Mouse (Mus musculus): Measurements from ENCODE around the gene Gm20683.

Gm20683 gene

DNA sequence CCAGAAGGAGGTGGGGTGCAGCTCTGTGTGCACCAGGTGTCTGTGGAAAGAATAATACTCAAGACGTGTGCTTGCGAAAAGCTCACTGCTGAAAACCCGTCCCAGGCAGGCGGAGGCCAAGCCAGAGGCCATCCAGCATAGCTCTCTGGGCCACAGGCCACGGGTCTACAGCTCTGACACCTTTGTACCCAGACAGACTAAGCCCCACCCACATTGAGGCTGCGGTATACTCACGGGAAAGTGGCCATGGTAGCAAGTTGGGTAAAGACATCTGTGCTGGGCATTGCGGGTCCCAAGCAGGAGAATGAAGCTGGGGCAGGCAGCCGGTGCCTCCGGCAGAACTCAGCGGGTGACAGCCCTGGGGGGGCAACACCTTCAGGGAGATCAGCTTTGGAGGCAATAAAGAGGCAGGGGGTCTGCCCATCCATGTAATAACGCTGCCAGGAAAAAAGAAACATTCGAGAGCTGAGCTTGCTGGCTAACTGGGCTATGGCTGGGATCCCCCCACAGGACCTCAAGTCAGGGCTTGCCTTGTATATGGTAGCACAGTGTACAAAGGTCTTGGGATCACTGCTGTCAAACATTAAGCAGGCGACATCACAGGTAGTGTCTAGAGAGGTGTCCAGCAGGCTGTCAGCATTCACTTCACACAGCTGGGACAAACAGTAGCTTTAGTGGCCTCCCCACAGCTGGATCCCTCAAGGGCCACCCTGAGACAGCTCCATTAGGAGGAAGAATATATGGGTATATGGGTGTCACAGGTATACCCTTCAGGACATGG is 1.9 kb downstream of the Gm20683 start:
- DNase-seq = no peak

DNA sequence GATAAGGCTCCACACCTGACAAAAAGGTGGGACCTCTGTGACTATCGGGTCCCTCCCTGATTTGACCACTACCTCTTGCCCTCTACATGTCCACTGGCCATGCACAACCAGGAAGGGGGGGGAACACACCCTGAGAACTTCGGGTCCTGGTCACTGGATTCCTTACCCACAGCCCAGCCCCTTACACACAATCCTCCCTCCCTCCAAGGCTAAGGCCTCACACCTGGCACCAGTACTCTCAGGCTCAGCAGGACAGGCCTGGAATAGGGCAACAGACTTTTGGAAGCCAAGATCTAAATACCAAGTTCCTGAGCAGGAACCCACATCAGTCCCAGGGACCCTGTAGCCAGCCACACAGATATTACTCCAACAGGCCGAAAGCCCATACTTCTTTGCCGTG is 2.7 kb downstream of the Gm20683 start:
- DNase-seq = no peak

DNA sequence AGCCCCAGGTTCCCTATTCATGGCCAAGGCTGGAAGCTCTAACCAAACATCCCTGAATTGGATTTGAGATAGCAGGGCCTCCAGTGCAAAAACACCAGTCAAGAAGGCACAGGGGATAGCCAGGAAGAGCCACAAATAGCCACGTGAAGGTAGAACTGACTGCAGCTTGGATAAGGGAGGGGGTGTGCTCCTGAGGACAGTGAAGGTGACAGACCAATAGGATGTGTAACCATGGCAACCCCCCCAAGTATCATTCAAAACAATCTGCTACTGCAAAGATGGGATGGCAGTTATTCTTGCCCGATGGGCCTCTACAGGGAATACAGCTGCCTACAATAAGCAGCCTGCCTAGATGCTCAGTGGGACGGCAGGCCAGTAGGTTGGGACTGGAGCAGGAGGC is 4.0 kb downstream of the Gm20683 start:
- DNase-seq = peak; percentile 59

DNA sequence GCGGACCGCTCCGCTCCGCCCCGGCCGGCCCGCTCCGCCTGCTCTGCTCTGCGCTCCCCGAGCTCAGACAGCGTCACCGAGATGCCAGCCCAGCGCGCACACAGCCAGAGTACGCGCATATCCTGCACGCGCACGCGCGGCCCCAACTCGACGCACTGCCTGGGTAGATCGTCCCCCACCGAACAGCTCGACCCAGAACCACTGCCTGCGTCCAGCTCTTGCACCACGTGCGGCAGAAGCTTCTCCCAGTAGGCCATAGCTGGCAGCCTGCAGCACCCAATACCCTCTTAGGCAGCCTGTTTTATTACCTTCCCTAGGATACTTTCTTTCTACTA is 4.5 kb downstream of the Gm20683 start, which contains the start of gene Rhbdl1:
Rhbdl1 (minus strand) TSS at position 220 of the 335 bp plus-strand sequence.
- peak; percentile 84 for DNase-seq

DNA sequence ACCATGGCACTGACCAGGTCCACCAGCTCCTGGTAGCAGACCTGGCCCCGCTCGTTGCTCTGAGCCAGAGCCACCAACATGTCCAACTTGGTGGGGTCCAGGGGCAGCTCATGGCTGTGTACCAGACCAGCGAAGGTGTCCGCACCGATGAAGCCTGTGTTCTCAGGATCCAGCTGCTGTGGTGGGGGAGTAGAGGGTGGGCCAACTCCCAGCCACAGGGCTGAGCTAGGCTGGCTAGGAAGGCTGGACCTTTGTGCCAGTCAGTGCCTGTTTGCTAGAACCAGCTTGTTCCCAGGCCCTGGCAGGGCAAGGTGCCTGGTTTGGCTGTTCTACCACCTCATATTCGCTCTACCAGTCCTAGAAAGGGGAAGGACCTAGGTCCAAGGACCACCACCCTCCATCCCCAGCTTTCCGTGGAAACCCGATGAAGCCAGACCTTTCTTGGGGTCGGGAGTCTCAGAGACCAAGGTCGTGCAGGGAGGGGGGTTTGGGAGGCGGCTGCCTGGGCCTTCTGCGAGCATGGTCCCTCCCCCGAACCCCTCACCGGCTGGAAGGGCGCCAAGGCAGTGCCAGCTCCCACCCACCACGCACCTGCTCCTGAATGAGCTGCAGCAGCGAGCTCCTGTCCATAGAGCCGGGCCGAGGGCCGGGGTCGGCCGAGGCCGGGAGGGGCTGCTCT is 5.0 kb downstream of the Gm20683 start:
- DNase-seq = no peak

DNA sequence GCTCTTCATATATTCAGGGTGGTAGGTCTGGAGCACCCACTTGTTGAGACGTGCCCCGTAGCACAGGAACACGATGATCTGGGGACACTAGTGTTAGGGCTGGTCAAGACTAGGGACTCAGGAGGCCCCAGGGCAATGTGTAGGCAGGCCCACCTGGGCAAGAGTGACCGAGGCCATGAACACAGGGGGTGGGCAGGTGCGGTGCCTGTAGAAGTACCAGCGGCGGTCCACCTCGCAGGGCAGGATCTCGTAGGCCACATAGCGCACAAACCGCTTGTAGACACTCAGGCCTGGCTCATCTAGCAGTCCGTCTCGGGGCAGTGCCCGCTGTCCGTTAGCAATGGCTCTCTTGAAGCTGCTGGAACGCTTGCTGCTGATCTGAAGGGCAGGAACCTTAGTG is 5.7 kb downstream of the Gm20683 start:
- no peak for DNase-seq

DNA sequence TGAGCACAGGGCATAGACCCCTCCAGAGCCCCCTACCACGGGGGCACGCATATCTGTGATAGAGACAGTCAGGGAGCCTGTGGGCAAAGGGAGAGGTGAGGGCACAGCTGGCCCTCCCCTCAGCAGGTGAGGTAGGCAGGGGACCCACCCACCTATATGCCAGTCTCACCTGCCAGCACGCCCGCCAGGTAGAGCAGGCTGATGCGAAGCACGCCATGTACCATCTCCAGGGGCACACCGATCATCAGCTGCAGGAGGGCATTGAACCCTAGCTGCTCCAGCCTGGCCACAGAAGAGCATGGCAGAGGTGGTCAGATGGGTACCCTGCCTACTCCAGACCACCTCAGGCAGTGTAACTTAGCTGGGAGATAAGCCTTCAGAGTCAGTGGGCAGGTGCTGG is 6.3 kb downstream of the Gm20683 start:
- DNase-seq = no peak

DNA sequence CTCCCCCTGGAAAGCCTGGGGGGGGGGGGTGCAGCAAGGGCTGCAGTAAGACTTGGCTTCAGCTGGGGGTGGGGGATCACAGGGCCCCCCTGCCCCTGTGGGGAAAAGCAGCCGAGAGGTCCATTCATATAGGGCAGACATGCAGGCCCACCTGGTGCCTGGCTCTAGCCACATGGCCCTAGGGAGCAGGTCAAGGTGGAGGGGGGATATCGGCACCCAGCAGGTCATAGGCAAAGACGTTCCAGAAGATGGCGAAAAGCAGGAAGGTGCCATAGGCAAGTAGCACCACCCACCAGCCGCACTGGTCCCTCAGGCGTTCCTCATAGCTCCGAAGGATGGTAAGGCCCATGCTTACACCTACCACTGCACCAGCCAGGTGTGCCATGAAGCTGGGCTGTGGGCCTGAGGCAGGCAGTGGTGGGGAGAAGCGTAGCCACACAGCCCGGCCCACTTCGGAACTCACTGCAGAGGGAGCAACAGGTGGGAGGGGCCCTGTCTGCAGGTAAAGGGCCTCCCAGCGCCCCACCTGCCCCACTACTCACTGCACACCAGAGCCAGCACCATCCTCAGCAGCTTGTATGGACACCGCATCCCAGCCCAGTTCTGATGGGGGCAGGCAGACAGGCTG is 6.9 kb downstream of the Gm20683 start:
- DNase-seq = no peak

DNA sequence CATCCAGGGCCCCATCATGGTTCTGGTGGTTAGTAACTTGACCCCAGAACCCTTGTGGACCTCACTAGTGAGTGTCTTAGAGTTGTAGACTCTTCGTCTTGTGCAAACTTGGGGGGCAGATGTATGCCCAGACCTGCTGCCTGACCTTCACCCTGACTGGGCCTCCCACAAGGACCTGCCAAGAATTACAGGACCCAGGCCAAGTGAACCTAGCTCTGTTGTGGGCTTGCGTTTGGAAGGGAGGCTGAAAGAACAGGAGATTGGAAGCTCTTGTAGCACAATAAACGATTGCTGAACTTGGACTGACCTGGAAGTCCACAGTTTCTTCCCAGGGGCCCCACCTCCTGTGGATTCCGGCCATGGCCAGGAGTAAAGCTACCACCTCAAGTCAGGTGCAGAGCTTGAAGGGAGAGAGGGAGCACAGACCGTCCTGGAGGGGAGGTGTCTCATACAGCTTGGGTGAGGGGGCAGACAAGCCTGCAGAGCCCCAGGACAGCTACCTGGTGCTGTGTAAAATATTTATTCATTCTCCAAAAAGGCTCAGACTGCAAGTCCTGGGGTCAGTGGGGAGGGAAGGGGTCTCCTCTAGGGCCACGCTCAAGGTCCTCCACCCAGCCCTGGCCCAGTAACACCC is 7.5 kb downstream of the Gm20683 start:
- DNase-seq = no peak

DNA sequence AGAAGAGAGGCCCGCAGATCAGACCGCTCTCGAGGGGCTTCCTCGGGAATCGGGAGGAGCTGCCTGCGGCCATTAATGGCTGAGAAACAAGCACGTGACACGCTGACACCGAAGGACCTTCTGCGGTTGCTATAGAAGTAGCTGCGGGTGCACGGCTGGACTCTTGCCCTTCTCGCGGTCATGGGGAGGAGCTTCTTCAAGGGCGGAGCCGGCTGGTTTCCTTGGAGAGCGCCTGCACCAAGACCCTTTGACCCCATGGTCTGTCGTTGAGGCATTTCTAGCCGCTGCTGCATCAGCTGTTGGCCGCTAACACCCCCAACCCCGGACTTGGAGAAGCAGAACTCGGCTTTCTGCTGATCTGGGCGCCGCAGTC is 8.3 kb downstream of the Gm20683 start, which contains the start of gene Stub1:
Stub1 (minus strand) TSS at position 114 of the 373 bp plus-strand sequence.
- DNase-seq = peak; percentile 96

DNA sequence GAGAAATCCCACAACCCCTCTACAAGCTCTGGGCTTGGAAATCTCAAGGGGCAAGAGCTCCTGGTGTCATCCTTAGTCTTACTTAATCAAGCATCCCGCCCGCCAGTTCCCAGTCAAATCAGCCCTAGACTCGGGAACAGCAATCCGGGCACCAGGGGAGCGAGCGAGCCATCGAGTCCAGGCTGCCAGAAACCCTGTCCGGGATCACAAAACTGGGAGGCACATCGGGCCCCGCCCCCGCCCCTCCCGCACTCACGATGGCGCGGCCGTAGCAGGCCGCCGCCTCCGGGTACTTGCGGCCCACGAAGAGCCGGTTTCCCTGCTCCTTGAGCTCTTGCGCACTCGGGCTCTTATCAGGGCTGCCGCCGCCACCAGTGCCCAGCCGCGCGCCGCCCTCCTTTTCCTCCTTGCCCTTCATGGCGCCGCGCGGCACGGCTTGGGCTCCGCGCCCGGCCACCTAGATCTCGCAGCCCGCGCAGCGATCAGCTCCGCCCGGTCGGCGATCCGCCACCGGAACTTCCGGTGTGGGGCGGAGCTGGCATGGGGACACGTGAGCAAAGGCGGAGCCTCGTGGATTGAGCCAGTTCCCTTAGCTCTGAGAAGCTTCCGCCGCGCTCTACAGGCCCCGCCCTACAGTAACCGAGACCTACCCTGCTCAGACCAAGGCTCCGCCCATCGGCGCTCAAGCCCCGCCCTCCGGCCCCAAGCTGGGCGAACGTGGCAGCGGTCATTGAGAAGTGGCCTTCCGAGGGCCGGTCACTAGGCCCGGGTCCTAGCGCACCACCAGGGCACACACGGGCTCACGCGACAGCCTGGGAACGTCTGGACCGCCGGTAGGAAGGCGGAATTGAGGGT is 8.9 kb downstream of the Gm20683 start:
- peak; percentile 99 for DNase-seq

DNA sequence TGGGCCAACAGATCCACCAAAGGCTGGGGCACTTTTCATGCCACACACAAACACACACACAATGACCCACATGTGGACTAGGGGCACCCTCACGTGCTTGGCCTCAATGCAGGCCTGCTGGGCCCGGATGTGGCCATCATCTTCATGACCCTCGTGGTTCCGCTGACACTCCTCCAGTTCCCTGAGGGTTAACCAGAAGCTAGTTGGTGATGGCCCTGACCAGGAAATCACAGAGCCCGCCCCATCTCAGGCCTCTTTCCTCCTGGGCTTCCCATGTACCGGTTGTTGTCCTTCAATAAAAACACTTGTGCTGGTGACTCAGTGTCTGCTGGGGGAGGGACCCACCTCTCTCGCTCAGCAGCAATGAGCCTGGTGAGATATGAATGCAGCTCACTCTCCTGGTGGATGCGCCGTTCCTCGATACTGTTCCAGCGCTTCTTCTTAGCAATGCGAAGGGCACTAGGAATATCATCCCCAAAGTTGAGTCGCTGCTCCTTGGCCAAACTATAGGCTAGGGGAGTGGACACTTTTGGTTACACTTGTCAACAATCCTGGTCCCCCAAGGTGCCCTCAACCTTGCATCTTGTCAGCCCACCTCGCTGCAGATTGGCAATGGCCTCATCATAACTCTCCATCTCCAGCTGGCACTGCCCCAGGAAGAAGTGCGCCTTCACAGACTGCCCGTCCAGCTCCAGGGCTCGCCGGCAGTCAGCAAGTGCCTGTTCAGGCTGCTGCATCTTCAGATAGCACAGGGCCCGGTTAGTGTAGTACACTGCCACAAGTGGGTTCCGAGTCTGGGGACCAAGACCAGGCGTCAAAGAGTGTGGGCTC is 9.9 kb downstream of the Gm20683 start:
- no peak for DNase-seq

DNA sequence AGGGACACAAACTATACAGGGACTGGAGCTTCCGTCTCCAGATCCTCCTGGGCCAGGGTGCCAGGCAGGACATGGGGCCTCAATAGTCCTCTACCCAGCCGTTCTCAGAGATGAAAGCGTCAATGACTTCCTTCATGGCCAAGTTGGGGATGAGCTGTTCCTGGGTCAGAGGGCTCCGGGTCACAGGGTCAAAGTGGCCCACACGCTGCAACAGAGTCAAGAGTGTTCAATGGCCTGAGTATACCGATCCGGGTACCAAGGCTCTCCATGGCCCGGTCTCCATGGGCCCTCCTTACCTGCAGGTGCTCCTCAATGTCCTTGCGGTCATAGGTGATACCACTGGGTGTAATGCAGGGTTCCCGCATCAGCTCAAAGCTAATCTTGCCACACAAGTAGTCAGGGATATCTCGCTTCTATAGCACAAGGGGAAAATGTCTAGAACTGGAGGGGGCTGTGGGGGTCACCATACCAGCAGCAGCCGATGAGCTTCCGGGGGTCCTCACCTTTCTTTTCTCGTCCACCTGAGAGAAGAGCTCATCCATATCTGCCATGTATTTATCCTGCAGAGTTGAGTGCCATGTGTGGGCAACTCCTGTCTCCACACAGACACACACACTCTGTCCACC is 10.6 kb downstream of the Gm20683 start:
- DNase-seq = no peak

DNA sequence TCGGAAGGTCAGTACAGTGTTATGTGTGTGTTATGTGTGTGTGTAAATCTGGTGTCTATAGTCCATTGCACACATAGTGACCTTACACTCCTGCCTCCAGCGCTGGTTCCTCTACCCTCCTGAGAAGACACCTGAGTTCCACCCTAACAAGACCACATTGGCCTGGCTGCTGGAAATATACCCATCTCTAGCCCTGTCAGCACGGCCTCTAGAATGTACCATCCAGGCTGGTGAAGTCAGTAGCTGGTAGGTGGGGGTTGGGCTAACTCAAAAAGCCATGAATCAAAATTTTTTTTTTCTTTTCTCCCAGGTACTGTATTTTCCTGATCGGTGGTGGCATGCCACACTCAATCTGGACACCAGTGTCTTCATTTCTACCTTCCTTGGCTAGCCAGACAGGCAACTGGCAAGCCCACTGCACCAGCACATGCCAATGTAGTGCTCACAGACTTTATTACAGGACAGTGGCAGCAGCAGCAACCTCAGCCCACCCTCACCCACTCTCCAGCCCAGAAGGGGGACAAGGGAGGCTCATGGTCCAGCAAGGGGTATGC is 11.3 kb downstream of the Gm20683 start:
- DNase-seq = no peak

DNA sequence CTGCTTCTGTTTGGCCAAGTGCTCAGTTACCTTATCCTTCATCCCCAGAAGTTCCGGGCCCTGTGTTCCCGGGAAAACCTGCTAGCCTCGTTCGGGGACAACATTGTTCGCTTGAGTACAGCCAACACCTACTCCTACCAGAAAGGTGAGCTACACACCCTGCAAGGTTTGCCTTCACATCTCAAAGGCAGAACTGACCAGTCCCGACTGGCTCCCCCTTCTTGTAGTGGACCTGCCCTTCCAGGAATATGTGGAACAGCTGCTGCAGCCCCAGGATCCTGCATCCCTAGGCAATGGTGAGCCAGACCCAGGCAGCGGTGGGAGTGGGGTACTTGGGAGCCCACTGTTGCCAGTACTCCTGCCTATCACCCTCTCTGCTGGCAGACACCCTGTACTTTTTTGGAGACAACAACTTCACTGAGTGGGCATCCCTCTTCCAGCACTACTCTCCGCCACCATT is 12.0 kb downstream of the Gm20683 start:
- no peak for DNase-seq

DNA sequence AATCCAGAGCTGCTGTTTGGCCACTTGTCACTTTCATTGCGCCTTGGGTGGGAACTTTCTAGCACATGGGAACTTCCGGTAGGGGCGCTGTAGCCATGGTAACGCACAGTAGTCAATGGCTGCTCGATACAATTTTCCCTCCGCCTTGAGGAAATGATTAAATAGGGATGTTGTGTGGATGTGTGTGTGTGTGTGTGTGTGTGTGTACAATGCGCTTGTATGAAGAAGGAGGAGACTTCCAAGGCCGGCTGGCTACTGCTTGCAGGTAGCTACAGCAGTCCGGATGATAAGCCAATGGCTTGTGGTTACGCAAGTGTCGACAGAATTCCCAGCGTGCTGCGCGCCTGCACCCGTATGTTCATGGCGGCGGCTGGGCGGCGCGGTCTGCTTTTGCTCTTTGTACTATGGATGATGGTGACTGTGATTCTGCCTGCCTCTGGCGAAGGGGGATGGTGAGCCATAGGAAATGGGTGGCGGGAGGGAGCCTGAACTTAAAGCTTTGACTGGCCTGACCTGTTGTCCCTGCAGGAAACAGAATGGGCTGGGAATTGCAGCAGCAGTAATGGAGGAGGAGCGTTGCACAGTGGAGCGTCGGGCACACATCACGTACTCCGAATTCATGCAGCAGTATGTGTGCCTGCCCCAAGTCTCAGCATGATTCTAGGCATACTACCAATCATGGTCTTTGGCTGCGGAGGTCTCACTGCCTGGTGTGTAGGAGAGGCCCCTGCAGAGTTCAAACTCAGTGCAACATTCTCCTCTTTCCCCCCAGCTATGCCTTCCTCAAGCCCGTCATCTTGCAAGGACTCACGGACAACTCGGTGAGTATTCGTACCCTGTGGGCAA is 12.6 kb downstream of the Gm20683 start, which contains the start of gene Jmjd8:
Jmjd8 (plus strand) TSS at position 156 of the 846 bp plus-strand sequence.
- peak; percentile 90 for DNase-seq

DNA sequence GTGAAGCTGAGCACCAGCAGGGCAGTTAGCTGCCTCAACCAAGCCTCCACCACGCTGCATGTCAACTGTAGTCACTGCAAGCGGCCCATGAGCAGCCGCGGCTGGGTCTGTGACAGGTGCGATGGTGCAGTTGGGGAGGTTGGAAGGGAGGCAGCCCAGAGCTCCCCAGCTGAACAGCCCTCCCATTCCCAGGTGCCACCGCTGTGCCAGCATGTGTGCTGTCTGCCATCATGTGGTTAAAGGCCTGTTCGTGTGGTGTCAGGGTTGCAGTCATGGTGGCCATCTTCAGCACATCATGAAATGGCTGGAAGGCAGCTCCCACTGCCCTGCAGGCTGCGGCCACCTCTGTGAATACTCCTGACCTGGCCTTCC is 13.4 kb downstream of the Gm20683 start:
- DNase-seq = no peak

DNA sequence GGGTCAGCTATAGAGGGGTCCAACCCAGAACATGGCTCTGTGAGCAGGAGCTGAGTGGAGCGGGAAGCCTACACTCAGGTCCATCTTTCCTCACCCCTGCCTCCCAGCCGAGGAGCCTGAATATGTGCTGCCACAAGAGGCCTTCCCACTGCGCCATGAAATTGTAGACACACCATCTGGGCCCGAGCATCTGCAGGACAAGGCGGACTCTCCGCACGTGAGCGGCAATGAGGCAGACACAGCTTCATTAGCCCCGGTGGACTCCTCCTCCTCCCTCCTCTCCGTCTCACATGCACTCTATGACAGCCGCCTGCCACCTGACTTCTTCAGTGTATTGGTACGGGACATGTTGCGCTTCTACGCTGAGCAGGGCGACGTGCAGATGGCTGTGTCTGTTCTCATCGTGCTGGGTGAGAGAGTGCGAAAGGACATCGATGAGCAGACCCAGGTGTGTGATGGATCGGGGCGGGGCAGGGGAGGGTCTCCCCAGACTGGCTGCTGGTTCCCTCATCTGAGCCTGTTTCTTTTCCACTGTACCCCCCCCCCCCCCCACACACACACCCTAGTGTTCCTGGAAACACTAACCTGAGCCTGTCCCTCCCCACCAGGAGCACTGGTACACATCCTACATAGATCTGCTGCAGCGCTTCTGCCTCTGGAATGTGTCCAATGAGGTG is 13.9 kb downstream of the Gm20683 start:
- DNase-seq = no peak

DNA sequence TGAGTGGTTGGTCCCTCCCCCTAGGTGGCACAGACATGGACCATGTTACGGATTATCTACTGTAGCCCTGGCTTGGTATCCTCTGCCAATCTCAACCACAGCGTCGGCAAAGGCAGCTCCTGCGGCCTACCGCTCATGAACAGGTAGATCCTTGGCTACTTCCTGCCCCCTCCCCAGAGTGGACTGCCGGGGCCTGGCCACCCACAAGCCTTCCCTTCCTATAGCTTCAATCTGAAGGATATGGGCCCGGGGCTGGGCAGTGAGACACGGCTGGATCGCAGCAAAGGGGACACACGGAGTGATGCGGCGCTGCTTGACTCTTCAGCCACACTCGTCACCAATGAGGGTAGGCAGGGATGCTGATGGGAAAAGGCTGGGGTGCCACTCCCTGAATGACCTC is 14.6 kb downstream of the Gm20683 start:
- no peak for DNase-seq

All from retina, postnatal 1 day (tissue).